Mouse (Mus musculus): Measurements from ENCODE around the gene Cd163l1.

Cd163l1 gene

GRCm38 (mm10) chr7:140224209-140224608 lies 6.1 kb downstream of the Cd163l1 start:
- DNase-seq: no peak

DNA sequence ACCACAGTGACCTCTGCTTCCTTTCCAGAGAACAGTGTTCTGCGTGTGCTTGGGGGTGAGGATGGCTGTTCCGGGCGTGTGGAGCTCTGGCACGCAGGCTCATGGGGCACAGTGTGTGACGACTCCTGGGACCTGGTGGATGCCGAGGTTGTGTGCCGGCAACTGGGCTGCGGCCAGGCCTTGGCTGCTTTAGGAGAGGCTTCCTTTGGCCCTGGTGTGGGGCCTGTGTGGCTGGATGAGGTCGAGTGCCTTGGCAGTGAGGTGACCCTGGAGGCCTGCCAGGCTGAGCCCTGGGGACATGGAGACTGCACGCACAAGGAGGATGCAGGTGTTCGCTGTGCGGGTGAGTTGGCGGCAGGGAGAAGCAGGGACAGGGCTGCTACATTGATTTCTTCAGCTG lies 10.4 kb downstream of the Cd163l1 start:
- peak; percentile 82 for DNase-seq

GRCm38 (mm10) chr7:140231026-140231425 lies 13.0 kb downstream of the Cd163l1 start:
- DNase-seq: no peak

DNA sequence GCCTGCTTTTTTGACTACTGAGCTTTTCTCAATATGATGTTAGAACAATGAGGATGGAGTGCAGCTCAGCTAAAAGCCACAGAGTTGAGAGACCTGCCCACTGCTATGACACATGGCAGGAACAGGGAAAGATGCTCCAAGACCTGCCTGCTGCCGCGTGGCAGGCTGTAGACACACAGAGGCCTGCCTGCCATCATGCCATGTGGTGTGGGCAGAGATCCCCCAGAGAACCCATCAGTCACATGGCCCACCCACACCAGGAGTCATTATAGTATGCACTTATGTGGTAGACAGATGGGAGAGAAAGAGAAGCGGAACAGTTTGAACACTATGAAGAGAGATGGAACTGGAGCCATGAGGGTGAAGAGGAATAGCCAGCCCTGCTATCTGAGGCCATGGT lies 15.6 kb downstream of the Cd163l1 start:
- DNase-seq: no peak

DNA sequence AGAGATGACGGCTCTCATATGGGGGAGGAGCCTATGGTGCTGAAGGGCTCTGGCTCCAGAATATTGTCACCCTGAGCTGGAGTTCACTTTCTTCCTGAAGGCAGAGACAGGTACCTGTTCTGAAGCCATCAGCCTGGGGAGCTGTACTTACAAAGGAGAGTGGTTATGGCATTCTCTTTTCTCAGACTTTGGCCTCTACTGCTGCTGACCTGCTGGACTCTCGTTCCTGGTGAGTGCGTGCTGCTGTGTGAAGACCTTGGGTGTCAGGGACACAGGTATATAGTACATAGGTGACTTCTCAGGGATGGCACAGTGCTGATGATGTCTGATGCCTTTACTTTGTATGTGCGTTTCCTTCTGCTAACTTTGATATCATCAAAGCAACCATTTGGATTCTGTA lies 29.1 kb downstream of the Cd163l1 start, which contains the start of gene 5830411N06Rik:
Gene 5830411N06Rik, plus strand, starts transcription at position 69 of the 400 bp plus-strand sequence.
- peak; percentile 13 for DNase-seq

GRCm38 (mm10) chr7:140253780-140254299 lies 35.8 kb downstream of the Cd163l1 start:
- no peak for DNase-seq

All from kidney, adult 11 months (tissue).